Mouse (Mus musculus) frontal cortex, postnatal 10 days (tissue): ENCODE measurements at regions not wholly inside any gene's neighbourhood (a gene's known extent, or its start where the extent isn't known, plus 50 kb on each side); places are given as distances from the start of the nearest gene placed in this dataset.

ENCODE experiments used
- DNase-seq, 2 experiments: peaks; one replicate each; pipeline ENCODE4 v3.0.0; 2022; ENCODE audit warnings: low spot score in 2 of 2, mixed read lengths in 1 of 2

DNA sequence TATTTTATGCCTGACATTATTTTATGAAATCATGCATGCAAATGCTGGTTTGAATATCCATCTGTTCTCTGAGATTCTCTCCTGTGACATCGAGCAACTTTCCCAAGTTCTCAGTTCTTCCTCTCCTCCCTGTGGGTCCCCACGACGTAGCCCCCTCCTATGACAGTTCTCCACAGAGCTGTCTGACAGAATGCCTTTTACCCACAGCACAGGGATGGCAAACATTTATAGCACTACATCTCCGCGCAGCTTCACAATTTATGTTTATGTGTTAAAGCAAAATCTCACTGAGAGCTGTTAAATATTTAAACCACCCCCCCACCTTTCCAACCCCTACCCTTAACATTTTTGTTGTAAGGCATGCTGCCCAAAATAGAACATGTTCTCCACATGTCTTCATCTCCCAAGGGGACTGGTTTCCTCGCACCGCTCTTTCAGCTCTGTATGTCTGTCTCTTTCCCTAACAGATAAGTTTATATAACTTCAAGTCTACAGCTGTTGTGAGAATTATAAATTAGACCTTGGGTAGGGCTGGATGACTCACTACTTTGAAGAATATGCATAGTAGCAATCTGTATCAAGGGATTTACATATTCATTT is 63.5 kb upstream of the Ndst3 start:
- peak; percentile 9 to 16 for DNase-seq

DNA sequence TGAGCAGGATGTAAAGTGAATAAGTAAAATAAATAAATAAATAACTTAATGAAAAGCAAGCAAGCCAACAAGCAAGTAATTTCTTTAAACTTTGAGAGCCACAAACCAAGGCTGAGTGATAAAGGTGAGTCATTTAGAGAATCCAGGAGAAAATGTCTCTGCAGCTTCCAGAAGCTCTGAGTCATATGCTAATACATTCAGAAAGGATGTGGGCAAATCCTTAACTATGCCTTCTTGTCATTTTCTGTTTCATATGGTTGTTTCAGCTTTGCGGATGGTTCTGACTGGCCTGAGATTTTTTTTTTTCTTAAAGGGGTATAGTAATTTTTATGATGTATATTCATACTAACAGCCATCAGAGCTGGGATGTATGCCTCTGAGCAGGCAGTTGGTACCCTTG is 64.3 kb upstream of the Ndst3 start:
- no peak for DNase-seq

- DNase-seq = no peak
Measured at GRCm38 (mm10) chr3:123765911-123766556, 75.4 kb upstream of the Ndst3 start.

DNA sequence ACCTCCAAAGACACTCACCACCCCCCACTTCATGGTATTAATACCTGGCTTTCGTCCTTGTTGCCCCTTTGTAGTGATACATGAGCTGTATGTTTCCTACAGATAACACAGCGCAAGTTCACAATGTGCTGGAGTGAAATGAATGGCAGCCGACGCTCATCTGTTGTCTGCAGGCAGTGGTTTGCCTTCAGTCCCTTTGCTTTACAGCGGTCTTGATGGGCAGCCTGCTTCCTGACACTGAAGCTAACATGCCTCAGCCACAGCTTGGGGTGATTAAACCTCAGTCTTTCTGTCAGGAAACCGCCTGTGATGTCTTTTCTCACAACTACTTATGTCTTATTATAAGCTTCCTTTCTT is 75.9 kb upstream of the Ndst3 start:
- DNase-seq = no peak

- no peak for DNase-seq
Measured at GRCm38 (mm10) chr3:123780507-123780906, 89.9 kb upstream of the Ndst3 start.

DNA sequence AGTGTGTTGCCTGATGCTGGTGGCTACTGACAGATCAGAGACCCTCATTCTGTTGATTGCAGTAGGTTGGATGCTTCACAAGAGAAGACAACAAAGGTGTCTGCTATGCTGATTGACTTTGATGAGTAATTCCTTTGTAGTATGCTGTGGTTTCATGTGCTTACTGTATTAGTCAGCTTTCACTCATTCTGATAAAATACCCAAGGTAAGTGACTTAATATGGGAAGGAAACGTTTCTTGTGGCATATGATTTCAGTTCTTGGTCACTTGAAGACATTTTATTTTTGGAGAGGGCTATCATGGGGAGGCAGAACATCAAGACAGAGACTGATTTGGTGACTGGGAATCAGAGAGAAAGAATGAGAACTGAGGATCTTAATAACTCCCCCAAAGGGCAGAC is 90.9 kb upstream of the Ndst3 start:
- DNase-seq = no peak

DNA sequence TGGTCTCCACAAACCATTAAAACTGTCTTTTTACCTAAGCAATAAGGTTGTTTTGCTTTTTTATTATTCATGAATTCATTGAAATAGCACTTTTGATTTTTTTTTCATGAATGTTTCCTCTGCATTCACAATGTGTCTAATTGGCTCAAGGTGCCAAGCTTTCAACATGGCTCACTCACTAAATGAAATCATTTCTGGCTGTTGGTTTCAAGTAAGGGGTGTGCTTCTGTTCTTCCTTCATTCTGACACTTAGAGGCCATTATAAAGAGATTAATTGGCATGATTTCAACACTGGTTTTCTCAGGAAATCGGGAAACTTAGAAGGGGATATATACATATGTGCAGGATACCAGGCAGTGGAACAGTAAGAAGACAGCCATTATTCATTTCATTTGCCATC is 93.5 kb upstream of the Ndst3 start:
- no peak for DNase-seq

DNA sequence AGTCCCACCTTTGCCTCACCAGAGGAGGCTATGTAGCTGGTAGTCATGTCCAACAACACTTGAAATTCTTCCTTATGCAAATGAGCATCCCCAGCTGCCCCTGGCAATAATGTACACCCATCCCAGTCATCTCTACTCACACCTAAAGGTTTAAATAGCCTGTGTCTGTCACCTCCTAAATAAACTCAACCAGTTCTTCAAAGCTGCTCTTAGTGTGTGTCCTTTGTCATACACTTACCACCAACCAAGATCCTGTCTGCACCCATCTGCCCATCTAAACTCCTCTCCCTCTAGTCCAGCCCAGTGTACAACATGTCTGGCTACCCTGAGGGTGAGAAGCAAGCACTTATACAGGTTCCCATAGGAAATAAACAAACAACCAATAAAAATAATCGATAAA is 103.4 kb upstream of the Ndst3 start:
- DNase-seq = no peak

GRCm38 (mm10) chr3:123805338-123805737 is 114.7 kb upstream of the Ndst3 start:
- no peak for DNase-seq

GRCm38 (mm10) chr3:123806050-123806449 is 115.4 kb upstream of the Ndst3 start:
- no peak for DNase-seq

DNA sequence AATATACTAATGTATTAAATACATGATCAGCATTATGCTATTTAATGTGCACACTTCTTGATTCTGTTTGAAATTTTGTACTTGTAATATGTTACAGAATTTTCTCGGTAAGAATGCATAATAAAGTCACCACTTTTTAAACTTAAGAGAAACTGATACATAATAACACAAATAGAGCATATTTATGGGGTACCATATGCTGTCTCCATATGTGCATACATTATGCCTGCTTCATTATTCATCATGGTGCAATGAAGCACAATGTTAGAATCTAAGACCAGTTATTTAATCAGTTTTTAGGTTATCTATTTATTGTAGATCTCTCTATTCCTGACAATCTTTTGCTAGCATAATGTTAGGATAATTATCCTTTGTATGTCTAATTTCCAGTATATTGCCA is 115.9 kb upstream of the Ndst3 start:
- no peak for DNase-seq

DNA sequence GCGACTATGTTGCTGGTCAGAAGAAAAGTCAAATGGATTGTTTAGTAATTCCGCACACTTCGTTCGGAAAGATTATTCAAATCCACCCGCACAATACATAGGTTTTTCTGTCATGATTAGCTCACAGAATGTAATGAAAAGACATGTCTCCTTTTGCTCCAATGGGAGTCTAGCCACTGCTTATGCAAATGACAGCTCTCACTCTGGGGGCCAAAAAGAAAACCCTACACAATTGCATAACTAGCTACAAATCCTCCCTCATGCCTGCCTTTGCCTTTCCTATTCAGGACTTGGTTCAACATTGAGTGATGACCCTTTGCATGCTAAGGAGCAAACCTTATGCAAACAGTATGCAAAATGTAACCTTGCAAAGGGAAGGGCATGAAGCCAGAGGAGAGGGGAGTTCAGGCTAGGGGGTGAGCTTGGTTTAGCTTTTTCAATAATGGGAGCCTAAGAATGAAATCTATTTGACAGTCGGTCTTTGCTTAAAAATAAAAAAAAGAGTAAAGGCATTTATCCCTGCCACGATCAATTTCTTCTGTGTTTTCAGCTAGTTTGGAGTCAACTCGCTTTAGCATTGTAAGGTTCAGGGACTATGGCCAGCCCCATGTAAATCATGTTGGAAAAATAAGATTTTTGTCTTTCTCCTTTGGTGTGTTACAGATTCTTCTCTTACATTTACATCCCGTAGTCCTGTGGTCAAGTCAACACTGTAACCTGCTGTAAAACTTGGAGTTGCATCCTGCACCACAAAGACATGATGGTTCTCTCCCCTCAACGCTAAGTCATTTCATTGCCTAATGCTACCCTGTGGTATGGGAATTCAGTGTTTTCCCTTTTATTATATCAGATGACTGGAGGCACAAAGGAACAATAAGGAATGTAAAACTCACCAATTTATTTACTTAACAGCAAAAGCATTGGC is 119.6 kb upstream of the Ndst3 start:
- no peak for DNase-seq

GRCm38 (mm10) chr3:123810943-123811499 is 120.4 kb upstream of the Ndst3 start:
- DNase-seq = no peak

DNA sequence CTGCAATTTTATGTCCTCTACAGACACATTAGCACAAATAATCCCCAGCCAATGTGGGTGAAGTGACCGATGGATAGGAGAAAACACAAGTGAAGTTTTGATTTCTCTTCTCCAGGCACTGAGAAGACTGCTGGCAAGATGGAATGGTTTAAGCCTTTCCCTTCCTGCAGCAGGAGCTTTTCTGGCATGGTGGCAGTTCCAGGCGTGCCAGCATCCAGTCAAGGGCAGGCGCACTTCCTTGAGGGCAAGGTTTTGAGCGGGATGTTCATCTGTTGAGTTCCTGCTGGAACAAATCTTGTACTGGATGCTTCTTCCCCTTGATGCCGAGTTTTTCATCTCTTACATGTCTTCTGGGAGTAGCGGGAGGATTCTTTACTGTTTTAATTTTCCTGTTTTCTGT is 138.1 kb upstream of the Ndst3 start:
- no peak for DNase-seq

DNA sequence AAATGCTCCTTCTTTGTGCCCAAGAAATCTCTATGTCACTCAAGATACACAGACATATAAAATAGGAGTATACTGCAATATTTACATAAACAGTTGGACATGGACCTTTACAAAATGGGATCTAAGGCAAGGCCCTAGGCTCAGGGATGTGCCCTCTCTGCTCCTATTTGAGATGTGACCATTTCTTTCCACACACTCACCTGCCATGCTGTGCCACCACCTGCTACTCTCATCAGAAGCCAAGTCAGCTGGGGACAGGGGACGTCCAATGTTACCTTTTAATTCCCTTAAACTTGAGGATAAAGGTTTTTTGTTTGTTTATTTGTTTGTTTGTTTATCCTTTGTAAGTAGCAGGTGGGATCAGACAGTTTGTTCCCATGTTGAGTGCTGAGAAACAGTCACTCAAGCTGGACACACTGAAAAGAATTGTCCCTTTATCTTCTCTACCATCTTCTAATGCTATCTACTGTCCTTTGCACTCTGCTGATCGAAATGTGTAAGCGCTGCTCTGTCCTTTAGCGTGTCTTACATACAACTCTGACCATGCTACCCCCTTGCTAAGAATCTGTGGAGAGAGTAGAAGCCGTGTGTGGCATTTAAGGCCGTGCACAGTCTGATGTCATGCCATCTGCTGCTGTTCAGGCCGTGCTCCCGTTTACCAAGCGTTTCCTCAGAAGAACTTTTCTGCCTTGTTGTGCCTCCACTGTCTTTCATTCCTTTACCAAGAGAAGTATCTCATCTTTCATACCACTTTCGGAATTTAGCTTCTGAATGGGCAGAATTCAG is 147.9 kb upstream of the Ndst3 start:
- no peak for DNase-seq

GRCm38 (mm10) chr3:123846554-123846953 is 155.9 kb upstream of the Ndst3 start:
- DNase-seq = no peak

DNA sequence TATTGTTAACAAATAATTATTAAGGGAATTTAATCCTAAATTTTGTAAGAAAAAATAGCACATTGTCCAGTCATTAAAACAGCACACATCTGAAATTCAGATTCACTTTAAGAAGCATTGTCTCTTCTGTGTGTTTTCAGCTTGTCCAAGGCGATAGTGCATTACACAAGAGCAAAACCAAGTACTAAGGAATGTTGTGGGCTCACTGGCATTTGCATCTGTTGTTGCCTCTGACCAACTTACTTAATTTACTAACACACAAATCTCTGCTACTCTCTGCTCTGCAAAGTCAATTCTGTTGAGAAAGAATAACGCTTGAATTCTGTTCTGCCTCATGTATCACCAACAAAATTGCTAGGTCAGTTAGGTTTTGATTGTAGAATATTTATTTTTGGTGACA is 158.0 kb upstream of the Ndst3 start:
- no peak for DNase-seq

DNA sequence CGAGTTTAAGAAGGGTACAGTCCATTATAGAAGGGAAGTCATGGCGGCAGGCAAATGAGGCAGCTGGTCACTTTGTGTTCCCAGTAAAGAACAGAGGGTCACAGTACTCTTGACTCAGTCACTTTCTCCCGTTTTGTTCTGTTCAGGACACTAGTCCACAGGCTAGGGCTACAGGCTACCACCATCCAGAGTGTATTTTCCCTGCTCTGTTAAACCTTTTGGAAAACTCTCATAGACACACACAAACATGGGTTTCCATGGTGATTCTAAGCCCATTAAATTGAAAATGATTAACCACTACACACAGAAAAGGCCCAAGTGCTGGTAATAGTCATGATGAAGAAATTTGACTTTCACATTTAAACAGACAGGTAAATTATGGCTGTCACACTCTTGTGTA is 162.2 kb upstream of the Ndst3 start:
- no peak for DNase-seq

DNA sequence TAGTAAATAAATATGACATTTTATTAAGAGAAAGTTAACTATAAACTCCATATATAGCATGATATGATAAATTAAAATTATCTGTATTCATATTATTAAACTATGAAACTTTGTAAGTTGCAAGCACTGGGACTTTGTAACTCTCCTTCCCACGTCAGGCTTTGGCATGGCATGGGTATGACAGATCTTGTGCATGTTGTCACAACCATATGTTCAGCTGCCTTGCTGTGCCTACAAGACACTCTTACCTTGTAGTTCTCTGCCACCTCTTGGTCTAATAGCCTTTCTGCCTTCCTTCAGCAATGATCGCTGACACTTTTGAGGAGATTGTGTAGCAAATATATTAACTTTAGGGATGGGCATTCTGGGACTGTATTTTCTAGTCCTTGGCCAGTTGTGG is 183.1 kb upstream of the Ndst3 start:
- DNase-seq = no peak

GRCm38 (mm10) chr3:123893691-123894090 is 203.0 kb upstream of the Ndst3 start:
- no peak for DNase-seq

DNA sequence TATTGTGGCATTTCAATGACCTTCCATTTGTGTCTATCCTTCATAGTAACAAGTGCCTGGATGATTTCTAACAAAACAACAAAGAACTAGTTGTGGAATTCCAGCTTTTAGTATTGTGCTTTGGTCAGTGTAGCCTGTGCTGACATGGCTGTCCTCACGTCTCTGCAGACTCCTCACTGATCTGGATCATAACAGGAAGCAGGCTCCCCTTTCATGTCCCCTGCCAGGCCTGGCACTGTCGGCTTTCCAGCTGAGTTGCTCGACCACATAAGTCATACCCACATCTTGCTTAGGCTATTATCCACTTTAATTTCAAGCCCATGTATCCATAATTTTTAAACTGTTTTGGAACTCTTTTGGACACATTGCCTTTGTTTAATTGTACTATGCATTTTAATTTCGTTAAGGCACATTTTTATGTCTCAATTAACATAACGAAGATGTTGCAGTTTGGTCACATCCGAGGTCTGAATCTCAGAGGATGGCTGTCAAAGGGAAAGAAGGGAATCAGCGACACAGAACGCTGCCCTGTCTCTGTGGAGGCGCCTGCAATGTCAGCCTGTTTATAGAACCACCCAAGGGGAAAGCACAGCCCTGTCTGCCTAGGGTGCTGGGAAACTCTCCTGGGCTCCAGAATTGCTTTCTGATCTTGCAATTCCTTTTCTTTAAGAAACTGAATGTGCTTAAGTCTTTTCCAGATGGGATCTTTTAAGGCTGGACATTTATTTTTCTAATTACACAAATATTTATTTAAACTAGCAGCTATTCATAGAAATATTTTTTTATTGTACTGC is 215.5 kb upstream of the Ndst3 start:
- no peak for DNase-seq
